Mouse (Mus musculus) embryonic facial prominence, embryonic 10.5 days (tissue): Measurements from ENCODE around the gene Hdgfl1. TPM values are rescaled to one million over a fixed set of nuclear protein-coding genes. Genes with fewer than 3 reads are reported as not detected.

Experiments
- DNase-seq: peaks from one replicate; pipeline ENCODE4 v3.0.0-alpha.2; 2017; ENCODE audit warnings: low spot score
- H3K27ac ChIP-seq: fragments of 300-500 bp; sonication (generic); replicated peaks from 2 replicates; pipeline ENCODE4 v1.5.1; 2016; ENCODE audit warnings: mild to moderate bottlenecking
- H3K27me3 ChIP-seq: fragments of 300-500 bp; sonication (generic); replicated peaks from 2 replicates; pipeline ENCODE4 v1.6.1; 2016; ENCODE audit warnings: low read depth, mild to moderate bottlenecking; ENCODE audit not compliant: poor library complexity, severe bottlenecking
- H3K36me3 ChIP-seq: fragments of 300-500 bp; sonication (generic); replicated peaks from 2 replicates; pipeline ENCODE4 v1.6.1; 2016; ENCODE audit warnings: mild to moderate bottlenecking, moderate library complexity
- H3K4me1 ChIP-seq: fragments of 300-500 bp; sonication (generic); 2 replicates; pipeline ENCODE4 v1.6.1; 2016
- H3K4me3 ChIP-seq: fragments of 300-500 bp; sonication (generic); 2 replicates; pipeline ENCODE4 v1.5.1; 2016; ENCODE audit warnings: mild to moderate bottlenecking, moderate library complexity
- H3K9me3 ChIP-seq: fragments of 300-500 bp; sonication (generic); 2 replicates; pipeline ENCODE4 v1.6.1; 2016; ENCODE audit warnings: mild to moderate bottlenecking
- WGBS: fragments of 180-500 bp; shearing (Covaris S2); methylation state at CpG from one replicate; pipeline ENCODE4 v1.1.7; 2016; 5-methylcytosine and 5-hydroxymethylcytosine counted together
- polyA plus RNA-seq: library from polyadenylated mRNA; unstranded; fragments of >200 nt; fragmentation: Nextera tagmentation; extraction: Ambion mirVana; gene quantifications from 2 replicates; pipeline ENCODE4 v1.2.1, GENCODE M21; 2016

Hdgfl1 gene
- polyA plus RNA-seq: not detected in 2 replicates

DNA sequence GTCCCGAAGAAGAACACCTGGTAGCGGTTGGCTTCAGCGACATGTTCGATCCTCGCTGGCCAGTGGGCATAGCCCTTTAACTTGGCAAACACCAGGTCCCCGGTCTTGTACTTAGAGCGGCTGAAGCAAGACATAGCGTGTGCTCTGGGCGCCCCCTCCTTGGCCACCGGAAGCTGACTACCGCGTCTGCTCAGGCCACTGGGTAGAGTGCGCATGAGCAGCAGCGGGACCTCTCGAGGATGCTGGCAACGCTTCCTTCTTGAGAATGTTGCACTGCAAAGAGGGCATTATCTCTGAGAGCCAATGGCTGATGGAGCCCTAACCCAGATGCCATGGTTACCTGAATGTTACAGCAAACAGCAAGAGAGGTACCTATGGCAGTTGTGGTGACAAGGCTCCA lies at the start of gene Hdgfl1:
Gene Hdgfl1 (minus strand): TSS at position 211 of the 400 bp plus-strand sequence.
- Histone ChIP-seq H3K27me3 (no peaks in the 10 kb centered on the region), H3K36me3 (no peaks in the 10 kb centered on the region), H3K9me3 (peaks cover 4% of the 10 kb centered on the region; the same call in 1 of the 2 replicates), H3K4me1 (no peaks in the 10 kb centered on the region), H3K27ac (no peak within 1 kb of the TSS), H3K4me3 (no peak within 1 kb of the TSS)
- 96% methylated on average over 16 of the region's 16 CpGs for WGBS
- DNase-seq: no peak

DNA sequence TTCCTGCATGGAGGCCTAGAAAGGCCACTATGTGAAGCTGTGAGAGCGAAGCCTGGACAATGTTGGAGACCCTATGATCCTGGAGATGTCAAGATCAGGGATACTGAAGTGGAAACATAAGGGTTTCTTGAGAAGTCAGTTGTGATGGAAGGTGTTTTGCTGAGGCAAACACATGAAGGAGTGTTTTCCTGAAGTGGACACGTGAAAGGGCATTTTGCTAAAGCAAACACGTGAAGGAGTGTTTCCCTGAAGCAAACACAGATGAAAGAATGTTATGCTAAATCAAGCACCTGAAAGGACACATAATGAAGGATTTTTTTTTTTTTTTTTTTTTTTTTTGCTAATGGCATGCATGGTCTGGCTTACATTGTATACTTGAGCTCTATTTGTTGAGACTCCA lies 25.5 kb upstream of the Hdgfl1 start:
- Histone ChIP-seq H3K36me3 (no peaks in the 10 kb centered on the region), H3K9me3 (no peaks in the 10 kb centered on the region), H3K4me1 (no peaks in the 10 kb centered on the region), H3K27ac (no peak overlapping the region), H3K27me3 (no peaks in the 10 kb centered on the region), H3K4me3 (no peak overlapping the region)
- no peak for DNase-seq
- 76% methylated on average over 3 of the region's 3 CpGs for WGBS

DNA sequence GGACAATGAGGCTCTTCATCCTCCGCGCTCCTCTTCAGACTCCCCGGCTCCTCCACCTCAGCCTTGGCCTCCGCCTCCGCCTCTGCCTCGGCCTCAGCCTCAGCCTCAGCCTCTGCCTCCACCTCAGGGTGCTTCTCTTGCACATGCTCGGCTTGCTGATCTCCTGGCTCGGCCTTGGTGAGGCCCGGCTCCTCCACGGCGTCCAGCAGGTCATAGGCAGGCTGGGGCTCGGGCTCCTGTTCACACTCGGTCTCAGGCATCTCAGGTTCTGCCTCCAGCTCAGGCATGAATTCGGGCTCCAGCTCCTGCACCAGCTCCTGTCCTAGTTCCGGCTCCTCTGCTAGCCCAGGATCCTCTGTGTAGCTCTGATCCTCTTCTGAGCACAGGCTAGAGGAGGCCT lies 541 bp downstream of the Hdgfl1 start:
- no peak overlapping the region for H3K4me3 ChIP-seq
- no peak for DNase-seq
- WGBS: 91% methylated on average over 15 of the region's 15 CpGs
- no peaks in the 10 kb centered on the region for H3K27me3 ChIP-seq
- no peaks in the 10 kb centered on the region for H3K4me1 ChIP-seq
- H3K9me3 ChIP-seq: peaks cover 4% of the 10 kb centered on the region; the same call in 1 of the 2 replicates
- no peak overlapping the region for H3K27ac ChIP-seq
- no peaks in the 10 kb centered on the region for H3K36me3 ChIP-seq

DNA sequence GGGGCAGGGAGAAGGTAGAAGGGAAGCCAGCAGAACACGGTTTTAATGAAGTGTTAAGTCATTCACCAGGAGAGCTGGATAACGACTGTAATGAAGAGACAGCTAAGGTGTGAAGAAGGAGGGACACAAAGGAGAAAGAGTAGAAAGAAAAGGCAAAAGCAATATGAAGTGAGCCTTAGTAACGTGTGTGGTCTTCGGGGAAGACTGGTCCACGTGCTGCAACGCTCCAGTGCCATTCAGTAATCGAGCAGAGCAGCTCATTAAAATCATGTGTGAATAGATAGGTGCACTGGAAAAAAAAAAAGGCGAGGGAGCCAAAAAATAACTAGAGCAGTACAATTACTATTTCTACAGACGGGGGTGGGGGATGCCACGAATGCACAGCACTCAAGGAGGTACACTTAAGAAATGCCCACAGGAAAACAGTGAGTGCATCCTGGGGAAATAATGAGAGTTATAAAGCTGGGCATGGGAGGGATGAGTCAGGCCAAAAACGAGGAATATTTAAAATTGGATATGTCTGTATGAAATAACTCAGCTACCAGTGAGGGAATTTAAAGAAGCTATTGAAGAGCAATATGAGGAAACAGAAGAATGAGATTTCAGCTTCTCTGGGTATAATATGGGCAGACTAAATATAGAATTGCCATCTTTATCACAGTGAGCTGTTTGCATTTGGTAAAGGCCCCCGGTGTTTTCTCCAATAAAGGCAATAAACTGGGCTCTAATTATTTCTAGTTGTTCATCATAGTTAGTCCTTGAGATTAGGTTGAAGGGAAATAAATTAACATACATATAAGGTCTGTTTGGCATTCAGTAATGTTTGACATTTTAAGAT lies 7.8 kb downstream of the Hdgfl1 start:
- Histone ChIP-seq H3K9me3 (no peaks in the 10 kb centered on the region), H3K36me3 (no peaks in the 10 kb centered on the region), H3K27me3 (no peaks in the 10 kb centered on the region), H3K27ac (no peak overlapping the region), H3K4me3 (no peak overlapping the region), H3K4me1 (no peaks in the 10 kb centered on the region)
- WGBS: 85% methylated on average over 12 of the region's 12 CpGs
- DNase-seq: no peak

DNA sequence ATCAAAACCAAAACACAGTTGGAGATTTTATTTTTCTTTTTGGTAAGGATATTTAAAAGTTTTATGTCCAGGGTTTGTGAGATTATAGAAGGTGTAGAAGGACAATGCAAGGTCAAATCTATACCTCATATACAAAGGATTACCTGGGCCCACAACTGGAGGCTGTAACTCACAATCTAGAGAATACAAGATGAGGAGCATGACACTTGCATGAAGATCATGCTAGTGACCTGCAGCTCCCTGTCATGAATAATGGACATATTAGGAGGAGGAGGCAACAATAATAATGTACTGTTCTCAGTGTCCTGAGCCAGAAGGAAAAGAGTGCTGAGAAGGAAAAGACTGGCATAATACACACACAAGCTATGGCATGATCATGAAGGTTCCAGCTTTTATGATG lies 17.1 kb downstream of the Hdgfl1 start:
- no peaks in the 10 kb centered on the region for H3K36me3 ChIP-seq
- no peak overlapping the region for H3K27ac ChIP-seq
- H3K4me3 ChIP-seq: no peak overlapping the region
- H3K27me3 ChIP-seq: no peaks in the 10 kb centered on the region
- DNase-seq: no peak
- no peaks in the 10 kb centered on the region for H3K9me3 ChIP-seq
- H3K4me1 ChIP-seq: no peaks in the 10 kb centered on the region

DNA sequence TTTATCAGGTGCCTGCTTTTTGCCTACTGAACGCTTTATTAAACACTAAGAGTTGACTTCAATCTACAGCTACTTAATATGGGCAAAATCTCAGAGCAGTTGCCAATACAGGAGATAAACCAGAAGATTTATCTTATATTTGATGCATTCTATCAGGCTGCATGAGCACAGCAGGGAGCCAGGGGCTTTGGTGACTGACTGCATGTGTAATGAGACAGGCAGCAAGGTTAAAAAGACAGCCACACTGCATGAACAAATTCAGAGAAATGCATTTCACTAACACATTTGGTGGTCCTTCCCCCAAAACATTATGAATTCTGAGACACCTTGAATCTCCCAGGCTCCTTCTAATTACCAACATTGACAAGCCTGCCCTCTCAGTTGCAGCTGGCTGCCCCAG lies 17.6 kb downstream of the Hdgfl1 start:
- Histone ChIP-seq H3K4me3 (no peak overlapping the region), H3K27me3 (no peaks in the 10 kb centered on the region), H3K27ac (no peak overlapping the region), H3K36me3 (no peaks in the 10 kb centered on the region), H3K4me1 (no peaks in the 10 kb centered on the region), H3K9me3 (no peaks in the 10 kb centered on the region)
- no peak for DNase-seq
- WGBS: 94% methylated on average over 1 of the region's 1 CpGs

DNA sequence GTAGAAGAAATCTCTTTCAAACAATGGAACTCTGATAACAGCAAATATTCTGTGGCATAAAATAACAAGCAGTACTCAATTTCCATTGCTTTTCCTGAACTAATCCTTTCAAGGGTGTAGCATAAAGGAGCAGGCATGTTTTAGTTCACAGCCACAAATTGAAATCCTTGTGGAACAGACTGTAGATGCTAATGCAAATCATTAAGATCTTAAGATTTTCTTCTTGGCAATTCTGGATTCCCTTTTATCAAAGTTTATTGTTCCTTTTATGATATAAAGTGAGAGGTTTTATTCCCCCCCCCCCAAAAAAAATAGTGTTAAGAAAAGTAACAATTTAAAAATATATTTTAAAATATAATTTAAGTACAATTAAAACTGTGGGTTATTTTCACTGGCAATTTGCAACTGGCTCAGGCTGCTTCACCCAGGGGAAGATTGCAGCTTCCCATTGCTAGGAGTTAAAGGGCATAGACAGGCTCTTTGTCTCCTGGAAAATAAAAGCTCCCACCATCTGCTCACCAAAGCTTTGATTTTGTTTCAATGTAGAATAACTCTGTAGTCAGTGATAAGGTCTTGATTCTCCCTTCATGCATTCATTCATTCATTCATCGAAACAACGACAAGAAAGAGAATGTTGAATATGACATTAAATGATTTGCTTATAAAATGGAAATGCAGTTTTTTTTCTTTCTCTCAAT lies 24.1 kb downstream of the Hdgfl1 start:
- H3K27ac ChIP-seq: no peak overlapping the region
- no peaks in the 10 kb centered on the region for H3K9me3 ChIP-seq
- no peaks in the 10 kb centered on the region for H3K36me3 ChIP-seq
- peaks cover 3% of the 10 kb centered on the region; the same call in 1 of the 2 replicates for H3K4me1 ChIP-seq
- H3K27me3 ChIP-seq: no peaks in the 10 kb centered on the region
- DNase-seq: no peak
- WGBS: 87% methylated on average over 2 of the region's 2 CpGs
- no peak overlapping the region for H3K4me3 ChIP-seq

DNA sequence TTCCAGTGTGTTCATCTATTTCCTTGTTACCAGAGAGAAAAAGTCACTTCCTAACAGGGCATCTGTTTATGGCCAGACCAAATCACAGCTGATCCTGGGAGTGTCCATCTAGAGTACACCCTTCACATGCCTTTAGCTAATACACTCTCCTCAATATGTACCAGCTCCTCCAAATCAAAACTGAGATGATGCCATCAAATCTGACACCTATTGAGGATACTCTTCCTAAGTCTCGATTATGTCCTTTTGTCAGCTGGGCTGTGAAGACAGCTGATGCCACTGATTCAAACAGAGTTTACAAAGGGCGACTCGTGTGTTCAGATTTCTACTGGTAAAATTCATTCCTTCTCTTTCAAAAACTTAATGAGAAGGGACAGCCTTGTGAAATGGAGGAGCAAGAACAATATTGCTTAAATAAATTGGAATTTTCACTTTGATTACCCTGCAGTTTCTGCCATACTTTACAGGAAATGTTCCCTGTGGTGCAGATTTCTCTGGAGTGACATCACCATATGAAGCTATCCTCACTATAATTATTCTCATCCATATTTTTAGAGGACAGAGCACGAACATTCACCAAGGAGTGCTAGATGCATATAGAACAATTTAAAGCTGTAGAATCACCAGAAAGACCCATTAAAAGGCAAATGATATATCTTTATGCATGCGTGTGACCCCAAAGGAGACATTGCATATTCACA lies 24.8 kb downstream of the Hdgfl1 start:
- Histone ChIP-seq H3K4me3 (no peak overlapping the region), H3K4me1 (peaks cover 3% of the 10 kb centered on the region; the same call in 1 of the 2 replicates), H3K27me3 (no peaks in the 10 kb centered on the region), H3K36me3 (no peaks in the 10 kb centered on the region), H3K27ac (no peak overlapping the region), H3K9me3 (no peaks in the 10 kb centered on the region)
- DNase-seq: no peak
- 79% methylated on average over 5 of the region's 5 CpGs for WGBS

DNA sequence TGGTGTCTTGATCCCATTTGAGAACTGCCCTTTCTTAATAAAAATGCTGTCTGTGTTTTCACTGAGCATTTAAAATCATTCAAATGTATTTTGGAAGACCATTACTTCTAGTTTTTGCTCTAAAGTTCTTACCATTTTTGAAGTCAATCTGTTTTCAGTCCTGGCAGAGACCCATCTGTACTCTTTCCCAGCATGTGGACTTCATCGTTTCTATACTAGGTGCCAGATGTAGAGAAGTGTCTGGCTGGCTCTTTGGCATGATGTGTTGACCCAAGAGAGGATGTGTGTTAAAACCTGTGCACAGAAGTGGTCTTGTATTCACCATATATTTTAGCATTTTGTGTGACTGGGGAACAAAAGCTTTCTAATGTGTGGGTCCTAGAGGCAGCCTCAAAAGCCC lies 25.9 kb downstream of the Hdgfl1 start:
- no peaks in the 10 kb centered on the region for H3K9me3 ChIP-seq
- no peaks in the 10 kb centered on the region for H3K27me3 ChIP-seq
- peaks cover 3% of the 10 kb centered on the region; the same call in 1 of the 2 replicates for H3K4me1 ChIP-seq
- H3K27ac ChIP-seq: no peak overlapping the region
- 74% methylated on average over 1 of the region's 1 CpGs for WGBS
- no peak overlapping the region for H3K4me3 ChIP-seq
- H3K36me3 ChIP-seq: no peaks in the 10 kb centered on the region
- DNase-seq: no peak

DNA sequence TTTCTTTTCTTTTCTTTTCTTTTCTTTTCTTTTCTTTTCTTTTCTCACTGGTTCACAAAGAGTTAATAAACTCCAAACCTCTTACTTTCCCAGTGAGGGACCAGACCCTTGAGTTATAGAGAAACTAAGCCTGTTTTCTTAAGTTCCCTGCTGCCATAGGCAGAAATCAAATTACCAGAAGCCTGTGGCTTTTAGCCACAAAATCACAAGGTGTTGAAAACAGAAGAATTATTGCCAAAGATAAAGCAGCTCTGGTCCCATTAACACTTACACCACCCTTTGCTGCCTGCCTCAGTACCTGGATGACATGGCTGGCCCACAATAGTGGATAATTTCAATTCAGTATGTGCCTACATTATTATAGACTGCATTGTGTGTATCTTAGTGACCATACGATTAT lies 35.0 kb downstream of the Hdgfl1 start:
- no peaks in the 10 kb centered on the region for H3K9me3 ChIP-seq
- H3K36me3 ChIP-seq: no peaks in the 10 kb centered on the region
- no peaks in the 10 kb centered on the region for H3K4me1 ChIP-seq
- H3K4me3 ChIP-seq: no peak overlapping the region
- no peak overlapping the region for H3K27ac ChIP-seq
- WGBS: 49% methylated on average over 1 of the region's 1 CpGs
- H3K27me3 ChIP-seq: no peaks in the 10 kb centered on the region
- no peak for DNase-seq

DNA sequence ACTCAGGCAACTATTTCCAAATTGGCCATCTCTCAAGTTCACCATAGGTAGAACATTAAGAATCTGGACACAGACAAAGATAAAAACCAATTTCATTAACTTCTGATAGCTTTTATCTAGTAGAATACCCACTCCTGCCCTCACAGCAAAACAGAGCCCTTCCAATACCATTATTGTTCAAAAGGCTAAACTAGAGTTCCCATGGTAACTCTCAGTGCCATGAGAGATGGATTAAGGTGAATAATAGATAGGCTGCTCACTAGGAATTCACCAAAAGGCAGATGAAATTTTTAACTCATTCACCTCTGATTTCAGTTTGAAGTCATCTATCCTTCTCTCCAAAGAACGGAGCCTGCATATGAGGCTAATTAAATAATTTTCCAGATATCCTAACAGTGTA lies 45.7 kb downstream of the Hdgfl1 start:
- no peaks in the 10 kb centered on the region for H3K9me3 ChIP-seq
- WGBS: 90% methylated on average over 1 of the region's 1 CpGs
- DNase-seq: no peak
- no peaks in the 10 kb centered on the region for H3K36me3 ChIP-seq
- peaks cover 3% of the 10 kb centered on the region; the same call in 1 of the 2 replicates for H3K4me1 ChIP-seq
- no peaks in the 10 kb centered on the region for H3K27me3 ChIP-seq
- no peak overlapping the region for H3K4me3 ChIP-seq
- H3K27ac ChIP-seq: no peak overlapping the region

DNA sequence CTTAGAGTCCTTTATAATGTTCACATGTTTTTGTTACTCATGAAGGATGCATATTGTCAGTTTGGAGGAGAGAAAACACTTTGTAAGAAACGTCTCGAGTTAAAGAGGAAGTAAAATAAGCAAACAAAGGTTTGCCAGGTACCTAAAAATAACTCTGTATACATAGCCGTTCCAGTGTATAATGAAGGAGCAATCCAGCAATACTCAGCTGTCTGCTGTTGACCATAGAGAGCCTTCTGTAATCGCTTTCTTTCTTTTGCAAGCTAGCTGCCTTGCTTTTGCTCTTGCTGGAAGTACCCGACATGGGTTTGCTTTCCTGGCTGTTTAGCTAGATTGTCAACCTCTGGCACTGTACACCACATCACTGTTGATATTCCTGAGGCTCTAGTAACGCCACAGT lies 48.6 kb downstream of the Hdgfl1 start:
- no peaks in the 10 kb centered on the region for H3K27me3 ChIP-seq
- H3K9me3 ChIP-seq: no peaks in the 10 kb centered on the region
- peaks cover 3% of the 10 kb centered on the region; the same call in 1 of the 2 replicates for H3K4me1 ChIP-seq
- WGBS: 52% methylated on average over 6 of the region's 6 CpGs
- H3K36me3 ChIP-seq: no peaks in the 10 kb centered on the region
- H3K27ac ChIP-seq: no peak overlapping the region
- H3K4me3 ChIP-seq: no peak overlapping the region
- no peak for DNase-seq
